Comparison of ENCODE assay signal across 11 mouse cellular contexts in genomic region chr11:3566018-3566417, GRCm38 (mm10). TPM values are rescaled to one million over a fixed set of nuclear protein-coding genes. Genes with fewer than 3 reads are reported as not detected.
DNase-seq lines count a peak whose midpoint lies in the region; ATAC-seq and TF ChIP-seq lines count a peak whose summit lies in the region.
"Had no signal": no experiment of that assay in that cellular context is flagged by ENCODE, and none has a peak within 500 bp of the region (broad histone marks: within the 10 kb centered on the region; RNA-seq: fewer than 3 reads in every experiment).

No protein-coding gene starts in this region.

- 66% methylated on average over 4 of the region's 4 CpGs for WGBS in intestine, embryonic 14.5 days
- 59% methylated on average over 4 of the region's 4 CpGs for WGBS in intestine, postnatal 0 days
- 65% methylated on average over 4 of the region's 4 CpGs for WGBS in liver, embryonic 13.5 days (ENCODE audit: insufficient replicate concordance)

- no peak overlapping the region for H3K4me3 ChIP-seq in intestine, embryonic 14.5 days (ENCODE audit: low read depth, low read length)
- H3K4me3 ChIP-seq in intestine, postnatal 0 days (ENCODE audit: low read depth, low read length), result no peak overlapping the region
- no peak overlapping the region for H3K4me3 ChIP-seq in liver, embryonic 13.5 days (replicated peaks)
- H3K4me3 ChIP-seq: midbrain, embryonic 10.5 days had no signal

- no peaks in the 10 kb centered on the region for H3K36me3 ChIP-seq in intestine, embryonic 14.5 days (ENCODE audit: control insufficient read depth, insufficient read depth, low read length)
- no peaks in the 10 kb centered on the region for H3K36me3 ChIP-seq in intestine, postnatal 0 days (ENCODE audit: control insufficient read depth, insufficient read depth)
- no peaks in the 10 kb centered on the region for H3K36me3 ChIP-seq in liver, embryonic 13.5 days
- H3K36me3 ChIP-seq: midbrain, embryonic 10.5 days had no signal

- H3K4me2 ChIP-seq in intestine, embryonic 14.5 days (ENCODE audit: low read length), result no peak overlapping the region
- no peak overlapping the region for H3K4me2 ChIP-seq in intestine, postnatal 0 days (replicated peaks; ENCODE audit: low read depth)
- no peak overlapping the region for H3K4me2 ChIP-seq in liver, embryonic 13.5 days

- ATAC-seq in intestine, embryonic 14.5 days (replicated peaks; ENCODE audit: low FRiP score, low TSS enrichment, low read depth), result no peak
- no peak for ATAC-seq in intestine, postnatal 0 days
- ATAC-seq in liver, embryonic 13.5 days (ENCODE audit: low read depth), result peak; percentile 80

- peak overlapping the region; percentile 51; the same call in 1 of the 2 replicates for H3K27ac ChIP-seq in intestine, embryonic 14.5 days (ENCODE audit: low read depth)
- no peak overlapping the region for H3K27ac ChIP-seq in intestine, postnatal 0 days (ENCODE audit: low read depth, low read length)
- no peak overlapping the region for H3K27ac ChIP-seq in liver, embryonic 13.5 days
- H3K27ac ChIP-seq: midbrain, embryonic 10.5 days had no signal

- H3K4me1 ChIP-seq in intestine, embryonic 14.5 days (replicated peaks; ENCODE audit: control insufficient read depth, insufficient read depth, low read length), result peaks cover 8% of the 10 kb centered on the region; the same call in 1 of the 2 replicates
- no peaks in the 10 kb centered on the region for H3K4me1 ChIP-seq in intestine, postnatal 0 days (replicated peaks; ENCODE audit: control insufficient read depth, insufficient read depth, low read length)
- H3K4me1 ChIP-seq in liver, embryonic 13.5 days (replicated peaks), result 0 out of 2 replicates have a peak, but pooled peaks cover 2% of the 10 kb centered on the region
- H3K4me1 ChIP-seq: midbrain, embryonic 10.5 days had no signal

- H3K27me3 ChIP-seq in intestine, embryonic 14.5 days (replicated peaks; ENCODE audit: control insufficient read depth, insufficient read depth, low read length), result no peaks in the 10 kb centered on the region
- H3K27me3 ChIP-seq in intestine, postnatal 0 days (replicated peaks; ENCODE audit: control insufficient read depth, insufficient read depth, low read length), result no peaks in the 10 kb centered on the region
- no peaks in the 10 kb centered on the region for H3K27me3 ChIP-seq in liver, embryonic 13.5 days

- no peaks in the 10 kb centered on the region for H3K9me3 ChIP-seq in intestine, embryonic 14.5 days (ENCODE audit: control insufficient read depth, low read length)
- H3K9me3 ChIP-seq in intestine, postnatal 0 days (ENCODE audit: control insufficient read depth), result no peaks in the 10 kb centered on the region
- H3K9me3 ChIP-seq in liver, embryonic 13.5 days (replicated peaks), result no peaks in the 10 kb centered on the region
- H3K9me3 ChIP-seq: midbrain, embryonic 10.5 days had no signal

- no peak overlapping the region for H3K9ac ChIP-seq in intestine, embryonic 14.5 days (ENCODE audit: low read length)
- H3K9ac ChIP-seq in intestine, postnatal 0 days (ENCODE audit: low read depth, low read length), result no peak overlapping the region
- H3K9ac ChIP-seq in liver, embryonic 13.5 days, result no peak overlapping the region

- DNase-seq in intestine, embryonic 14.5 days (ENCODE audit: low spot score), result no peak
- DNase-seq in NIH3T3 (ENCODE audit: low read depth), result peak; percentile 86
- no peak for DNase-seq in liver, embryonic 13.5 days
- DNase-seq in lung, postnatal 36 days, result peak; percentile 72
- no peak for DNase-seq in cerebellum, postnatal 14 days
- no peak for DNase-seq in layer of hippocampus, adult 11-12 months (ENCODE audit: low spot score)
- DNase-seq in yolk sac, embryonic 10.5 days (ENCODE audit: low spot score), result no peak
- DNase-seq: kidney, adult 8-10 months; right cerebral cortex, postnatal 4 days had no signal

- TF ChIP-seq CTCF in intestine, postnatal 0 days (IDR thresholded peaks at IDR 0.05; ENCODE audit: low read depth), result no peak

RNA-seq across cellular contexts. Expression of gene Smtn, which starts 25.6 kb away (rescaled TPM):
- polyA plus RNA-seq in intestine, embryonic 14.5 days (2014; fragmentation: Nextera tagmentation; extraction: Ambion mirVana), result 87.0 and 88.2 TPM in 2 replicates
- 75.1 and 82.9 TPM in 2 replicates for polyA plus RNA-seq in intestine, postnatal 0 days (2015; fragmentation: Nextera tagmentation; extraction: Ambion mirVana)
- polyA plus RNA-seq in liver, embryonic 13.5 days (2015; fragmentation: Nextera tagmentation; extraction: Ambion mirVana), result 10.5 and 12.0 TPM in 2 replicates

RNA-seq across cellular contexts. Expression of gene Selenom, which starts 51.5 kb away (rescaled TPM):
- 146 and 160 TPM in 2 replicates for polyA plus RNA-seq in intestine, embryonic 14.5 days (2014; fragmentation: Nextera tagmentation; extraction: Ambion mirVana)
- polyA plus RNA-seq in intestine, postnatal 0 days (2015; fragmentation: Nextera tagmentation; extraction: Ambion mirVana), result 283 and 284 TPM in 2 replicates
- polyA plus RNA-seq in liver, embryonic 13.5 days (2015; fragmentation: Nextera tagmentation; extraction: Ambion mirVana), result 12.2 and 12.5 TPM in 2 replicates

Comparison
In these comparisons a context has a peak if more than half of its experiments do, and no peak if none do; other contexts are left out.
1. DNase-seq: peak in NIH3T3 (single experiment) and lung, postnatal 36 days (single experiment); none in intestine, embryonic 14.5 days (single experiment), liver, embryonic 13.5 days (single experiment), cerebellum, postnatal 14 days (0 of 2), layer of hippocampus, adult 11-12 months (single experiment) and yolk sac, embryonic 10.5 days (single experiment).
2. RNA of gene Selenom, which starts 51.5 kb away (polyA plus RNA-seq): 283 to 284 TPM in intestine, postnatal 0 days and 146 to 160 TPM in intestine, embryonic 14.5 days; 12.2 to 12.5 TPM in liver, embryonic 13.5 days; every median in the first group is over 10 times any median in the second.